Mouse (Mus musculus) forebrain, postnatal 0 days (tissue): Measurements from ENCODE around the gene Sgpp2. TPM values are rescaled to one million over a fixed set of nuclear protein-coding genes. Genes with fewer than 3 reads are reported as not detected.

Experiments
- ATAC-seq: fragments of 200-750 bp; cut with Nextera tagmentation; 2 replicates; pipeline ENCODE4 v1.8.0; 2017; ENCODE audit warnings: mild to moderate bottlenecking, moderate library complexity
- DNase-seq: peaks from one replicate; pipeline ENCODE4 v3.0.0-alpha.2; 2015
- H3K27ac ChIP-seq: fragments of 300-500 bp; sonication (generic); 2 replicates; pipeline ENCODE4 v1.5.1; 2014; ENCODE audit warnings: low read depth, mild to moderate bottlenecking, antibody characterized with exemption, low read length, moderate library complexity, mixed read lengths
- H3K27me3 ChIP-seq: fragments of 300-500 bp; sonication (generic); 2 replicates; pipeline ENCODE4 v1.6.1; 2014; ENCODE audit warnings: mild to moderate bottlenecking, low read length, mixed read lengths; ENCODE audit not compliant: insufficient read depth
- H3K36me3 ChIP-seq: fragments of 300-500 bp; sonication (generic); 2 replicates; pipeline ENCODE4 v1.6.1; 2014; ENCODE audit warnings: mild to moderate bottlenecking, moderate library complexity; ENCODE audit not compliant: insufficient read depth
- H3K4me1 ChIP-seq: fragments of 300-500 bp; sonication (generic); 2 replicates; pipeline ENCODE4 v1.6.1; 2014; ENCODE audit warnings: antibody characterized with exemption; ENCODE audit not compliant: insufficient read depth
- H3K4me2 ChIP-seq: fragments of 300-500 bp; sonication (generic); 2 replicates; pipeline ENCODE4 v1.6.1; 2014; ENCODE audit warnings: low read depth, mild to moderate bottlenecking, moderate library complexity
- H3K4me3 ChIP-seq: fragments of 300-500 bp; sonication (generic); 2 replicates; pipeline ENCODE4 v1.5.1; 2014; ENCODE audit warnings: low read depth, low read length, mixed read lengths
- H3K9ac ChIP-seq: fragments of 300-500 bp; sonication (generic); 2 replicates; pipeline ENCODE4 v1.6.1; 2014; ENCODE audit warnings: mild to moderate bottlenecking
- H3K9me3 ChIP-seq: fragments of 300-500 bp; sonication (generic); 2 replicates; pipeline ENCODE4 v1.6.1; 2016; ENCODE audit warnings: low read length
- CTCF ChIP-seq: sonication (generic); IDR thresholded peaks from 2 replicates; pipeline ENCODE4 v1.5.1; 2016; ENCODE audit warnings: antibody characterized with exemption, control low read depth, low read depth
- WGBS: fragments of 180-500 bp; shearing (Covaris S2); extraction: QIAGEN DNeasy Blood & Tissue Kit; methylation state at CpG from one replicate; pipeline ENCODE4 v1.1.7; 2014; 5-methylcytosine and 5-hydroxymethylcytosine counted together
- polyA plus RNA-seq: library from polyadenylated mRNA; unstranded; fragments of >200 nt; fragmentation: Nextera tagmentation; extraction: Ambion mirVana; gene quantifications from 2 replicates; pipeline ENCODE4 v1.2.1, GENCODE M21; 2015
- total RNA-seq: library from RNA; depleted of rRNA; stranded (reverse); fragments of >200 nt; gene quantifications from 2 replicates; pipeline ENCODE4 v1.2.3, GENCODE M21; 2014

Gene Sgpp2
- total and polyA plus RNA-seq, 2 experiments from 2014 or later, result 0.67 to 0.84 TPM

GRCm38 (mm10) chr1:78355123-78355522 is 45.0 kb downstream of the Sgpp2 start:
- Histone ChIP-seq H3K4me1 (no peaks in the 10 kb centered on the region), H3K36me3 (no peaks in the 10 kb centered on the region), H3K9ac (no peak overlapping the region), H3K9me3 (no peaks in the 10 kb centered on the region), H3K4me3 (no peak overlapping the region), H3K4me2 (no peak overlapping the region), H3K27ac (no peak overlapping the region), H3K27me3 (no peaks in the 10 kb centered on the region; the same call in 1 of the 2 replicates)
- 46% methylated on average over 4 of the region's 4 CpGs for WGBS
- DNase-seq (no peak), ATAC-seq (no peak)
- no peak for TF ChIP-seq CTCF

- Histone ChIP-seq H3K4me2 (no peak overlapping the region), H3K4me1 (no peaks in the 10 kb centered on the region), H3K27me3 (no peaks in the 10 kb centered on the region; the same call in 1 of the 2 replicates), H3K9ac (no peak overlapping the region), H3K4me3 (no peak overlapping the region), H3K36me3 (no peaks in the 10 kb centered on the region), H3K27ac (no peak overlapping the region), H3K9me3 (no peaks in the 10 kb centered on the region)
- DNase-seq, result no peak
- TF ChIP-seq CTCF, result no peak
- ATAC-seq, result no peak
- 90% methylated on average over 4 of the region's 4 CpGs for WGBS
Measured at GRCm38 (mm10) chr1:78357415-78357814, 47.3 kb downstream of the Sgpp2 start.

- no peak for ATAC-seq
- no peak for DNase-seq
- WGBS, result 71% methylated on average over 1 of the region's 1 CpGs
- no peak for TF ChIP-seq CTCF
- no peak overlapping the region for H3K4me3 ChIP-seq
- H3K9ac ChIP-seq, result no peak overlapping the region
- no peak overlapping the region for H3K4me2 ChIP-seq
- H3K27me3 ChIP-seq, result no peaks in the 10 kb centered on the region; the same call in 1 of the 2 replicates
- no peaks in the 10 kb centered on the region for H3K9me3 ChIP-seq
- no peaks in the 10 kb centered on the region for H3K36me3 ChIP-seq
- H3K27ac ChIP-seq, result no peak overlapping the region
- no peaks in the 10 kb centered on the region for H3K4me1 ChIP-seq
Measured at GRCm38 (mm10) chr1:78357868-78358267, 47.7 kb downstream of the Sgpp2 start.

GRCm38 (mm10) chr1:78363965-78364889 is 54.1 kb downstream of the Sgpp2 start:
- H3K27me3 ChIP-seq, result no peaks in the 10 kb centered on the region
- H3K4me1 ChIP-seq, result no peaks in the 10 kb centered on the region
- no peak for ATAC-seq
- H3K36me3 ChIP-seq, result no peaks in the 10 kb centered on the region
- no peak for TF ChIP-seq CTCF
- 16% methylated on average over 13 of the region's 13 CpGs for WGBS
- H3K4me3 ChIP-seq, result no peak overlapping the region
- no peak for DNase-seq
- H3K9ac ChIP-seq, result no peak overlapping the region
- H3K9me3 ChIP-seq, result no peaks in the 10 kb centered on the region
- no peak overlapping the region for H3K4me2 ChIP-seq
- no peak overlapping the region for H3K27ac ChIP-seq

GRCm38 (mm10) chr1:78367806-78368205 is 57.7 kb downstream of the Sgpp2 start:
- H3K9me3 ChIP-seq, result no peaks in the 10 kb centered on the region
- ATAC-seq, result no peak
- H3K4me1 ChIP-seq, result no peaks in the 10 kb centered on the region
- no peak overlapping the region for H3K27ac ChIP-seq
- no peak for TF ChIP-seq CTCF
- no peak overlapping the region for H3K4me2 ChIP-seq
- no peaks in the 10 kb centered on the region; the same call in 1 of the 2 replicates for H3K27me3 ChIP-seq
- no peak for DNase-seq
- H3K4me3 ChIP-seq, result no peak overlapping the region
- 57% methylated on average over 5 of the region's 5 CpGs for WGBS
- no peaks in the 10 kb centered on the region for H3K36me3 ChIP-seq
- no peak overlapping the region for H3K9ac ChIP-seq

GRCm38 (mm10) chr1:78370121-78370520 is 60.0 kb downstream of the Sgpp2 start:
- Histone ChIP-seq H3K4me2 (no peak overlapping the region), H3K9ac (no peak overlapping the region), H3K4me3 (no peak overlapping the region), H3K4me1 (no peaks in the 10 kb centered on the region), H3K36me3 (no peaks in the 10 kb centered on the region), H3K27me3 (no peaks in the 10 kb centered on the region; the same call in 1 of the 2 replicates), H3K27ac (no peak overlapping the region), H3K9me3 (no peaks in the 10 kb centered on the region)
- no peak for ATAC-seq
- no peak for DNase-seq
- TF ChIP-seq CTCF, result no peak
- WGBS, result 66% methylated on average over 6 of the region's 6 CpGs

- no peaks in the 10 kb centered on the region for H3K36me3 ChIP-seq
- no peak overlapping the region for H3K4me2 ChIP-seq
- ATAC-seq, result peak; percentile 23; the same call in 1 of the 2 replicates
- DNase-seq, result peak; percentile 47
- no peak for TF ChIP-seq CTCF
- no peaks in the 10 kb centered on the region for H3K4me1 ChIP-seq
- no peaks in the 10 kb centered on the region; the same call in 1 of the 2 replicates for H3K27me3 ChIP-seq
- H3K27ac ChIP-seq, result no peak overlapping the region
- H3K9ac ChIP-seq, result no peak overlapping the region
- 83% methylated on average over 2 of the region's 2 CpGs for WGBS
- H3K4me3 ChIP-seq, result no peak overlapping the region
- H3K9me3 ChIP-seq, result no peaks in the 10 kb centered on the region
Measured at GRCm38 (mm10) chr1:78371569-78372236, 61.6 kb downstream of the Sgpp2 start.
